Mouse (Mus musculus) cerebellum, adult 11-12 months (tissue): ENCODE data around the gene Xxylt1.

Experiments
- DNase-seq: peaks from one replicate; pipeline ENCODE4 v3.0.0; 2022

The Xxylt1 gene

GRCm38 (mm10) chr16:30984826-30985545, 96.2 kb downstream of the Xxylt1 start:
- no peak for DNase-seq

GRCm38 (mm10) chr16:30984101-30984500, 97.1 kb downstream of the Xxylt1 start:
- no peak for DNase-seq

- no peak for DNase-seq
Observed at GRCm38 (mm10) chr16:30983699-30984098, 97.5 kb downstream of the Xxylt1 start.

- DNase-seq = no peak
Observed at GRCm38 (mm10) chr16:30983281-30983680, 98.0 kb downstream of the Xxylt1 start.

- peak; percentile 90 for DNase-seq
Observed at GRCm38 (mm10) chr16:30981345-30981744, 99.9 kb downstream of the Xxylt1 start.

- no peak for DNase-seq
Observed at GRCm38 (mm10) chr16:30979905-30980304, 101.3 kb downstream of the Xxylt1 start.

- no peak for DNase-seq
Observed at GRCm38 (mm10) chr16:30977728-30978127, 103.5 kb downstream of the Xxylt1 start.

- peak; percentile 90 for DNase-seq
Observed at GRCm38 (mm10) chr16:30977186-30977585, 104.0 kb downstream of the Xxylt1 start.

- DNase-seq = no peak
Observed at GRCm38 (mm10) chr16:30974549-30974948, 106.7 kb downstream of the Xxylt1 start.

- DNase-seq = peak; percentile 51
Observed at GRCm38 (mm10) chr16:30973416-30973815, 107.8 kb downstream of the Xxylt1 start.

- DNase-seq = no peak
Observed at GRCm38 (mm10) chr16:30971950-30972541, 109.2 kb downstream of the Xxylt1 start.

GRCm38 (mm10) chr16:30969266-30970064, 111.8 kb downstream of the Xxylt1 start:
- no peak for DNase-seq

GRCm38 (mm10) chr16:30968402-30969151, 112.7 kb downstream of the Xxylt1 start:
- no peak for DNase-seq

GRCm38 (mm10) chr16:30966684-30967083, 114.5 kb downstream of the Xxylt1 start:
- no peak for DNase-seq

- DNase-seq = no peak
Observed at GRCm38 (mm10) chr16:30964891-30965290, 116.3 kb downstream of the Xxylt1 start.

GRCm38 (mm10) chr16:30964411-30964810, 116.8 kb downstream of the Xxylt1 start:
- no peak for DNase-seq

GRCm38 (mm10) chr16:30962515-30962914, 118.7 kb downstream of the Xxylt1 start:
- no peak for DNase-seq

GRCm38 (mm10) chr16:30961176-30961575, 120.1 kb downstream of the Xxylt1 start:
- DNase-seq = no peak

- no peak for DNase-seq
Observed at GRCm38 (mm10) chr16:30960266-30960665, 121.0 kb downstream of the Xxylt1 start.

- no peak for DNase-seq
Observed at GRCm38 (mm10) chr16:30959692-30960091, 121.5 kb downstream of the Xxylt1 start.

GRCm38 (mm10) chr16:30956141-30956540, 125.1 kb downstream of the Xxylt1 start:
- no peak for DNase-seq

GRCm38 (mm10) chr16:30948636-30949035, 132.6 kb downstream of the Xxylt1 start:
- DNase-seq = no peak

GRCm38 (mm10) chr16:30948216-30948615, 133.0 kb downstream of the Xxylt1 start:
- no peak for DNase-seq
